Mouse (Mus musculus) intestine, postnatal 0 days (tissue): ENCODE data around the gene Pdzd2. TPM values are rescaled to one million over a fixed set of nuclear protein-coding genes. Genes with fewer than 3 reads are reported as not detected.
"Not testable (repeated sequence)": the region's sequence is repeated elsewhere in the genome, so short reads cannot be mapped to it uniquely, and the experiment has no call there.

Experiments
- ATAC-seq: fragments of 200-750 bp; cut with Nextera tagmentation; 2 replicates; pipeline ENCODE4 v1.8.0; 2017; ENCODE audit warnings: mild to moderate bottlenecking, moderate TSS enrichment, moderate library complexity
- H3K27ac ChIP-seq: fragments of 300-500 bp; sonication (generic); 2 replicates; pipeline ENCODE4 v1.5.1; 2014; ENCODE audit warnings: mild to moderate bottlenecking, low read depth, low read length, moderate library complexity
- H3K27me3 ChIP-seq: fragments of 300-500 bp; sonication (generic); replicated peaks from 2 replicates; pipeline ENCODE4 v1.6.1; 2014; ENCODE audit warnings: low read length, mixed read lengths; ENCODE audit not compliant: control insufficient read depth, insufficient read depth
- H3K36me3 ChIP-seq: fragments of 300-500 bp; sonication (generic); 2 replicates; pipeline ENCODE4 v1.6.1; 2014; ENCODE audit warnings: mild to moderate bottlenecking, moderate library complexity; ENCODE audit not compliant: control insufficient read depth, insufficient read depth
- H3K4me1 ChIP-seq: fragments of 300-500 bp; sonication (generic); replicated peaks from 2 replicates; pipeline ENCODE4 v1.6.1; 2014; ENCODE audit warnings: antibody characterized with exemption, low read length, mixed read lengths; ENCODE audit not compliant: control insufficient read depth, insufficient read depth
- H3K4me2 ChIP-seq: fragments of 300-500 bp; sonication (generic); replicated peaks from 2 replicates; pipeline ENCODE4 v1.6.1; 2014; ENCODE audit warnings: low read depth, mild to moderate bottlenecking, moderate library complexity
- H3K4me3 ChIP-seq: fragments of 300-500 bp; sonication (generic); 2 replicates; pipeline ENCODE4 v1.5.1; 2014; ENCODE audit warnings: low read depth, low read length
- H3K9ac ChIP-seq: fragments of 300-500 bp; sonication (generic); 2 replicates; pipeline ENCODE4 v1.6.1; 2014; ENCODE audit warnings: mild to moderate bottlenecking, low read depth, low read length
- H3K9me3 ChIP-seq: fragments of 300-500 bp; sonication (generic); 2 replicates; pipeline ENCODE4 v1.6.1; 2016; ENCODE audit warnings: mixed run types; ENCODE audit not compliant: control insufficient read depth
- CTCF ChIP-seq: sonication (generic); IDR thresholded peaks from 2 replicates; pipeline ENCODE4 v1.5.1; 2016; ENCODE audit warnings: low read depth, mild to moderate bottlenecking, control low read depth, antibody characterized with exemption, moderate library complexity
- WGBS: fragments of 180-500 bp; shearing (Covaris S2); extraction: QIAGEN DNeasy Blood & Tissue Kit; methylation state at CpG from one replicate; pipeline ENCODE4 v1.1.7; 2014; 5-methylcytosine and 5-hydroxymethylcytosine counted together
- polyA plus RNA-seq: library from polyadenylated mRNA; unstranded; fragments of >200 nt; fragmentation: Nextera tagmentation; extraction: Ambion mirVana; gene quantifications from 2 replicates; pipeline ENCODE4 v1.2.1, GENCODE M21; 2015

Pdzd2 gene
- polyA plus RNA-seq, 1 experiment from 2014 or later: 10.1 TPM

GRCm38 (mm10) chr15:12373496-12373895, 366.2 kb downstream of the Pdzd2 start:
- Histone ChIP-seq H3K4me3 (no peak overlapping the region), H3K4me2 (no peak overlapping the region), H3K36me3 (peaks cover 41% of the 10 kb centered on the region; the same call in 1 of the 2 replicates), H3K27me3 (no peaks in the 10 kb centered on the region), H3K27ac (no peak overlapping the region), H3K9ac (no peak overlapping the region), H3K9me3 (no peaks in the 10 kb centered on the region), H3K4me1 (no peaks in the 10 kb centered on the region)
- 86% methylated on average over 14 of the region's 14 CpGs for whole genome bisulfite sequencing
- no peak for TF ChIP-seq CTCF
- no peak for ATAC-seq

GRCm38 (mm10) chr15:12371183-12371582, 368.5 kb downstream of the Pdzd2 start:
- 7% methylated on average over 8 of the region's 8 CpGs for WGBS
- TF ChIP-seq CTCF: peak; percentile 93
- no peak overlapping the region for H3K4me3 ChIP-seq
- ATAC-seq: peak; percentile 31; the same call in 1 of the 2 replicates
- no peak overlapping the region for H3K4me2 ChIP-seq
- no peaks in the 10 kb centered on the region for H3K4me1 ChIP-seq
- H3K27ac ChIP-seq: no peak overlapping the region
- H3K9ac ChIP-seq: no peak overlapping the region
- H3K36me3 ChIP-seq: peaks cover 39% of the 10 kb centered on the region; the same call in 1 of the 2 replicates
- no peaks in the 10 kb centered on the region for H3K27me3 ChIP-seq
- no peaks in the 10 kb centered on the region for H3K9me3 ChIP-seq

GRCm38 (mm10) chr15:12370096-12370495, 369.6 kb downstream of the Pdzd2 start:
- Histone ChIP-seq H3K27ac (no peak overlapping the region), H3K27me3 (no peaks in the 10 kb centered on the region), H3K9ac (no peak overlapping the region), H3K36me3 (peaks cover 45% of the 10 kb centered on the region), H3K9me3 (no peaks in the 10 kb centered on the region), H3K4me2 (no peak overlapping the region), H3K4me1 (no peaks in the 10 kb centered on the region; the same call in 1 of the 2 replicates), H3K4me3 (no peak overlapping the region)
- no peak for TF ChIP-seq CTCF
- 97% methylated on average over 3 of the region's 3 CpGs for WGBS
- no peak for ATAC-seq

- no peak overlapping the region for H3K9ac ChIP-seq
- H3K4me3 ChIP-seq: no peak overlapping the region
- ATAC-seq: no peak
- H3K4me2 ChIP-seq: no peak overlapping the region
- H3K9me3 ChIP-seq: no peaks in the 10 kb centered on the region
- TF ChIP-seq CTCF: no peak
- H3K27ac ChIP-seq: no peak overlapping the region
- 88% methylated on average over 4 of the region's 4 CpGs for WGBS
- H3K27me3 ChIP-seq: no peaks in the 10 kb centered on the region
- H3K36me3 ChIP-seq: peaks cover 40% of the 10 kb centered on the region
- no peaks in the 10 kb centered on the region; the same call in 1 of the 2 replicates for H3K4me1 ChIP-seq
Measured at GRCm38 (mm10) chr15:12368850-12369249, 370.9 kb downstream of the Pdzd2 start.

- ATAC-seq: no peak
- WGBS: 82% methylated on average over 11 of the region's 11 CpGs
- no peaks in the 10 kb centered on the region for H3K27me3 ChIP-seq
- no peak overlapping the region for H3K4me3 ChIP-seq
- no peak overlapping the region for H3K4me2 ChIP-seq
- no peaks in the 10 kb centered on the region for H3K9me3 ChIP-seq
- no peak overlapping the region for H3K9ac ChIP-seq
- H3K27ac ChIP-seq: 0 out of 2 replicates have a peak overlapping the region, but pooled peaks have one; percentile 62
- TF ChIP-seq CTCF: no peak
- peaks cover 42% of the 10 kb centered on the region for H3K36me3 ChIP-seq
- no peaks in the 10 kb centered on the region; the same call in 1 of the 2 replicates for H3K4me1 ChIP-seq
Measured at GRCm38 (mm10) chr15:12368357-12368756, 371.4 kb downstream of the Pdzd2 start.

GRCm38 (mm10) chr15:12367306-12368080, 372.2 kb downstream of the Pdzd2 start:
- TF ChIP-seq CTCF: no peak
- no peak overlapping the region for H3K9ac ChIP-seq
- no peaks in the 10 kb centered on the region; the same call in 1 of the 2 replicates for H3K4me1 ChIP-seq
- no peaks in the 10 kb centered on the region for H3K27me3 ChIP-seq
- ATAC-seq: peak; percentile 85
- 28% methylated on average over 13 of the region's 13 CpGs for WGBS
- H3K9me3 ChIP-seq: no peaks in the 10 kb centered on the region
- no peak overlapping the region for H3K4me3 ChIP-seq
- peak overlapping the region; percentile 10; the same call in 1 of the 2 replicates for H3K4me2 ChIP-seq
- peak overlapping the region; percentile 62 for H3K27ac ChIP-seq
- H3K36me3 ChIP-seq: peaks cover 40% of the 10 kb centered on the region

- 88% methylated on average over 11 of the region's 11 CpGs for WGBS
- not testable (repeated sequence) for H3K9ac ChIP-seq, H3K9me3 ChIP-seq, ATAC-seq, H3K4me3 ChIP-seq, H3K4me1 ChIP-seq, H3K27me3 ChIP-seq
- Histone ChIP-seq H3K36me3 (peaks cover 35% of the 10 kb centered on the region), H3K4me2 (peak overlapping the region; percentile 10; the same call in 1 of the 2 replicates), H3K27ac (peak overlapping the region; percentile 62)
Measured at GRCm38 (mm10) chr15:12366580-12367305, 373.0 kb downstream of the Pdzd2 start.
